In genomic region chr16:52432072-52432471, GRCm38 (mm10) we compare ENCODE assay signal across 34 mouse cellular contexts.
"Had no signal": no experiment of that assay in that cellular context is flagged by ENCODE, and none has a peak within 500 bp of the region (broad histone marks: within the 10 kb centered on the region; RNA-seq: fewer than 3 reads in every experiment).

No protein-coding gene starts in this region.

- H3K9ac ChIP-seq: heart, embryonic 12.5 days; heart, embryonic 13.5 days; heart, embryonic 15.5 days; hindbrain, embryonic 12.5 days; hindbrain, embryonic 13.5 days; hindbrain, embryonic 14.5 days; hindbrain, embryonic 15.5 days; intestine, embryonic 15.5 days; kidney, embryonic 15.5 days had no signal

- DNase-seq: heart, postnatal 10 days; heart, postnatal 14 days; heart, postnatal 36 days; heart, postnatal 4 days; kidney, adult 11 months; kidney, adult 18-20 months; kidney, adult 2 months; kidney, adult 8-10 months; kidney, adult 9 months; kidney, postnatal 10 days; kidney, postnatal 14 days; kidney, postnatal 25 days; kidney, postnatal 36 days; kidney, postnatal 4 days; layer of hippocampus, adult 9-11 months; layer of hippocampus, postnatal 36 days had no signal

- H3K36me3 ChIP-seq: heart, embryonic 10.5 days; heart, embryonic 12.5 days; heart, embryonic 13.5 days; heart, embryonic 15.5 days; hindbrain, embryonic 10.5 days; hindbrain, embryonic 12.5 days; hindbrain, embryonic 13.5 days; hindbrain, embryonic 15.5 days; intestine, embryonic 15.5 days; kidney, embryonic 15.5 days had no signal

- ATAC-seq: hindbrain, embryonic 16.5 days; hindbrain, postnatal 0 days; inflammation-experienced regulatory T-cells, adult 6 months; intestine, embryonic 15.5 days; intestine, embryonic 16.5 days; intestine, postnatal 0 days had no signal

- H3K4me3 ChIP-seq: heart, embryonic 10.5 days; heart, embryonic 12.5 days; heart, embryonic 13.5 days; heart, embryonic 15.5 days; hindbrain, embryonic 10.5 days; hindbrain, embryonic 12.5 days; hindbrain, embryonic 13.5 days; hindbrain, embryonic 15.5 days; intestine, embryonic 15.5 days; kidney, embryonic 15.5 days; layer of hippocampus, adult 2 months had no signal

- H3K4me2 ChIP-seq: heart, embryonic 11.5 days; heart, embryonic 12.5 days; heart, embryonic 13.5 days; heart, embryonic 15.5 days; hindbrain, embryonic 12.5 days; hindbrain, embryonic 13.5 days; hindbrain, embryonic 14.5 days; hindbrain, embryonic 15.5 days; intestine, embryonic 15.5 days; kidney, embryonic 15.5 days had no signal

- H3K27ac ChIP-seq: heart, embryonic 10.5 days; heart, embryonic 13.5 days; heart, embryonic 15.5 days; hindbrain, embryonic 10.5 days; hindbrain, embryonic 12.5 days; hindbrain, embryonic 13.5 days; hindbrain, embryonic 14.5 days; hindbrain, embryonic 15.5 days; hindbrain, postnatal 0 days; intestine, embryonic 15.5 days; kidney, embryonic 15.5 days; layer of hippocampus, adult 2 months had no signal

- H3K4me1 ChIP-seq: heart, embryonic 10.5 days; hindbrain, embryonic 10.5 days; hindbrain, embryonic 12.5 days; hindbrain, embryonic 13.5 days; intestine, embryonic 15.5 days had no signal

- H3K27me3 ChIP-seq: heart, embryonic 12.5 days; heart, embryonic 13.5 days; heart, embryonic 15.5 days; hindbrain, embryonic 12.5 days; hindbrain, embryonic 13.5 days; hindbrain, embryonic 15.5 days; intestine, embryonic 15.5 days; kidney, embryonic 15.5 days had no signal

- H3K9me3 ChIP-seq: heart, embryonic 10.5 days; heart, embryonic 12.5 days; heart, embryonic 13.5 days; heart, embryonic 15.5 days; hindbrain, embryonic 10.5 days; hindbrain, embryonic 12.5 days; hindbrain, embryonic 13.5 days; hindbrain, embryonic 15.5 days; intestine, embryonic 15.5 days; kidney, embryonic 15.5 days had no signal
